Mouse (Mus musculus) cerebellum, adult 9-11 months (tissue): Measurements from ENCODE around the gene Ap2s1.
"Not testable (repeated sequence)": the region's sequence is repeated elsewhere in the genome, so short reads cannot be mapped to it uniquely, and the experiment has no call there.

Experiments used
- DNase-seq: peaks from one replicate; pipeline ENCODE4 v3.0.0; 2022

Gene Ap2s1

DNA sequence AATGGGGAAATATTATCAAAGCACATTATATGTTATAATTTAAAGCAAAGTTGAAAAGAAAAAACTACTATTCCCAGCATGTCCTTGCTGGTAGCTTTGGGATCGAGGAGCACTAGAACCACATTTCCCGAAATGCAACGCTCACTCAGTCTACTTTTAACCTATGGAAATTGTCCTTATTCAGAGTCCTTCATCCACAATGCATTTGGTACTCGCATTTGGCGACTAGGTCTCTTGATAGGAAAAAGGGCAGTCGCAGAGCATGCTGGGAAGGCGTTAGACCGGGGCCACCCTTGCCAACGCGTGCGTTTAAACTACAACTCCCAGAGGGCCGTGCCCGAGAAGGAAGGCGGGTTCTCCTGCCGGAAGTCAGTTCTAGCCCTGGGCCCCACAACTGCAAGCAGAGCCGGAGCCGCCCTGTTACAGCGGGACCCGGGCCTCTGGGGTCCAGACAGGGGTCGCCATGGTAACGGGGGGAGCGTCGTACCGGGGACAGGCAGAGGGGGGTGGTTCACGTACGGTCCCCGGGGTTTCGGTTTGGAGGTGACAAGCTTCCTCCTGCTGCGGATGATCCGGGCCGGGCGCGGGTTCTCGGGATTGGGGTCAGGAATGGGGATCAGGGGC is at the start of gene Ap2s1:
Gene Ap2s1, plus strand, starts transcription at position 338 of the 624 bp plus-strand sequence.
- DNase-seq = peak; percentile 99

DNA sequence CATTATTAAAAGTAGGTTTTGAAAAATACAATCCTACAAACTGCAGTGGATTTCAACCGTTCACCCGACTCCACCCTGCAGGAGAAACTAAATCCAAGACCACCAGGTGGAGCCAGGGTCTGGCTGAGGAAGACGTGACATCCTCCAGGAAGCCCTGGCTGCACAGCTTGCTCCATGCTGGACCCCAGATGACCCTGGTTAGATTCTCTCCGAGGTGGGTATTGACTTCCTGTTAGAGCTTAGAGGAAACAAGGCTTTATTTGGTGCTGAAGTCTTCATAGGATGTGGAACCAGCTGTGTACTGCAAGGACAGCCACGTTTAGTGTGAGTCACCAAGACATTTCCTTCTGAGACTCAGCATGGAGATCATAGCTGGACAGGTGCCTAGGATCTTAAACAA is 49.0 kb upstream of the Ap2s1 start:
- no peak for DNase-seq

DNA sequence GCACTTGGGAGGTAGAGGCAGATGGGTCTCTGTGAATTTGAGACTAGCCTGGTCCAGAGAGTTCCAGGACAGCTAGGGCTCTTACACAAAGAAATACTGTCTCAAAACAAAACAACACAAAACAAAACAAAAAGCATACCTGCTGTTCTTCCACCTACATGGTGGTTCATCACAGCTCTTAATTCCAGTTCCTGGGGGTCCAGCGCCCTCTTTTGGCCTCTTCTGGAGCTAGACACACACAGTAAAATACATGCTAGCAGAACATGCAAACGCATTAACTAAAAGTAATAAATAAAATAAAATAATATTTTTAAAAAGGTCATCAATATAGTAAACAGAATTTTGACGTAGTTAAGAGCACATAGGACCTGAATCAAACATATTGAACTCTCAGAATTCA is 43.2 kb upstream of the Ap2s1 start:
- DNase-seq = no peak

DNA sequence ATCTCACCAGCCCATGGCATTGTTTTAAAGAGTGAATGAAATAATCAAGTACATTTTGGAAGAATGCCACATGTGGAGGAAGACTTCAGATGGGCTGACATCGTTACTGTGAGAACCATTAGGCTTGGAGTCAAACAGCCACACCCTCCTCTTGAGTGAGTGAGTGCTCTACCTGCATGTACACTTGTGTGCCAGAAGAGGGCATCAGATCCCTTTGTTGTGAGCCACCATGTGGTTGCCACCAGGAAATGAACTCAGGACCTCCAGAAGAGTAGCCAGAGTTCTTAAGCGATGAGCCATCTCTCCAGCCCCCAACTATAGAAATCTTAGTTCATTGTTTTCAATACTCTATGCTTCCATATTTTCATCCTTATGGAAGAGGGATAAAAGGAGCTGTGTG is 39.2 kb upstream of the Ap2s1 start:
- no peak for DNase-seq

DNA sequence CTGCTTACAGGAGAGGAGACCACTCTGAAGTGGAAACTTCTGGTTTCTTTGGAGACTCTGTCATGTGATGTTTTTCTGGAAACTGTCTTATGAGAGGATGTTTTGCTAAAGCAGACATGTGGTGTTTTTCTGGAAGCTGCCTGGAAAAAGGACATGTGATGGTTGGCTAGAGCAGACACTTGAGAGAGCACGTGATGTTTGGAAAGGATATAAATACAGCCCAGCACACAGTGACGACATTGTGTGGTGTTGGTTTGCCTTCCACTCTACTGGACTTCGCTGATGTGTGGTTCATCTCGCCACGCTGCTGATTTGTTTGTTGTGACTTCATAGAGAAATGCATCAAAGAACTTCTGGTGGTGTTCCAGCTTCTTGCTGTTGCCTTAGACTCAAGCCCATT is 37.6 kb upstream of the Ap2s1 start:
- DNase-seq = no peak

DNA sequence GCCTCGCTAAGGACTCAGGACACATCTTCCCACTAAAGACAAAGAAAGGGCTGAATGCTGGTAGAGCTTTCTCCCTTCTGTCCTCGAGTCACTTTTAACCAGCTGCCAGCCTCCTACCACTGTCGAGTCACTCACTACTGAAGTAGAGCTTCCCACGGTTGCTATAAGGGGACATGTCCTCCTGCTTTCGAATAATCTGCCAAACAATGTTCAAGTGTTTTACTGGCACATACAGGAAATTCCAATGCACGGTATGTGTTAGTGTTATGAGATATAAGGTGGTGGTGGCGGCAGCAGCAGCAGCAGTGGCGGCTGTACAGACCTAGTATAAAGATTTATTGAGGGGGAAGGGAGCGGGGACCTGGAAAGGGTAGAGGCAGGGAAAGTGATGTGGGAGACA is 31.8 kb upstream of the Ap2s1 start:
- no peak for DNase-seq

DNA sequence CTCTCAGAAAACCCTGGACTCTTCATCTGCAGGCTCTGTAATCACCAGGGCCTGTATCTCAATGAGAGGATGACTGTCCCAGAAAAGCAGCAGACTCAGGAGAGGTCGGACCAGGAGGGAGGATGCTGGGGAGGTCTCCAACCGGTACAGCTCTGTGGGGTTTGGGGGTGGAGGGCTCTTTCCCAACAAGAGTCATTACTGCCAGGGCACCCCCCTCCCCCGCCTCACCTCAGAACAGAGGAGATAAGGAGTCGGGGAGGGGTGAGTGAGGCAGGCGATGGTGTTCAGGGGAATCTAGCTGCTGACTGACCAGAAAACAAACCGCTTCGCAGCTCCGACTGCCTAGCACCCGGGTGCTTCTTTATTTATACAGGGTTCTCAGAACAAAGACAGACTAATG is 30.0 kb upstream of the Ap2s1 start:
- DNase-seq = no peak

DNA sequence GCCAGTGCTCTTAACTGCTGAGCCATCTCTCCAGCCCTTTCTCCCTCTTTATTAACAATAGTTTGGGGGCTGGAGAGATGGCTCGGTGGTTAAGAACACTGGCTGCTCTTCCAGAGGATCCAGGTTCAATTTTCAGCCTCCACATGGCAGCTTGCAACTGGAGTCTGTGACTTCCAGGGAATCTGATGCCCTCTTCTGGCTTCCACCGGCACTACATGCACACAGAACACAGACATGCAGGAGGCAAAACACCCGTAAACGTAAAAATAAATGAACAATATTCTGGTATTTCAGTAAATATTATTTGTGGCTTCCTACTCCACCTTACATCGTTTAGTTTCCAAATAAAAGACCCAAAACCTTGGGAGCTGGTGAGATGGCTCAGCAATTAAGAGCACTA is 27.6 kb upstream of the Ap2s1 start:
- no peak for DNase-seq

DNA sequence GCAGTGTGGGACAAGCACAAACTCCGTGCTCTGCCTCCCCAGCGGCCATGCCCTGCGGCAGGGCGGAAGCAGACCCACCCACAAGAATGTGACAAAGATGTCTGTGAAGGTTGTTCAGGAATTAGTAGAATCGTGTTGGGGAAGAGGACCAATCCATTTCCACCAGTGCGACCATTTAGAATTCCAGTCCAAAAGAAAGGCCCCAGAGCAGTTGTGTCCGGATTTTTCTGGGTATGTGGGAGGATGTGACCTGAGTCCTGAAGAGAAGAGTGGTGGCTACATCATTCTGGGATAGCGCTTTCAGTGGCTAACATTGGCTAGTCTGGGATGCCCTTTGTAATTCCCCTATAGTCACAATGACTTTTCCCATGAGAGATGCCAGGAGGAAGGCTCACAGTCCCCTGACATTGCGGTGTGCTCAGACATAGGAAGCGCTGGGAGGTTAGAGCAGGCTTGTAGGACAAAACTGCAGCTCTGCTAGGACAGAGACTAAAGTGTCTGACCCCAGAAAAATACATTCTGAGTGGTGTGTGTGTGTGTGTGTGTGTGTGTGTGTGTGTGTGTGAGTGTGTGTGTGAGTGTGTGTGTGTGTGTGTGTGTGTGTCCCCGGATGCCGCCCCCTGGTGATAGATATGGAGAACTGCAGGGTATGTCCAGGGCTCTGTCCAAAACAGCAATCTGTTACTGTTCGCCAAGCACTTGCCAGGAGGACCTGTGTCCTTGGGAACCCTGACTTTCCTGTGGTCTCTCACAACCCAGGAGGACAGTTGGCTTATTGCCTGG is 25.4 kb upstream of the Ap2s1 start:
- no peak for DNase-seq

DNA sequence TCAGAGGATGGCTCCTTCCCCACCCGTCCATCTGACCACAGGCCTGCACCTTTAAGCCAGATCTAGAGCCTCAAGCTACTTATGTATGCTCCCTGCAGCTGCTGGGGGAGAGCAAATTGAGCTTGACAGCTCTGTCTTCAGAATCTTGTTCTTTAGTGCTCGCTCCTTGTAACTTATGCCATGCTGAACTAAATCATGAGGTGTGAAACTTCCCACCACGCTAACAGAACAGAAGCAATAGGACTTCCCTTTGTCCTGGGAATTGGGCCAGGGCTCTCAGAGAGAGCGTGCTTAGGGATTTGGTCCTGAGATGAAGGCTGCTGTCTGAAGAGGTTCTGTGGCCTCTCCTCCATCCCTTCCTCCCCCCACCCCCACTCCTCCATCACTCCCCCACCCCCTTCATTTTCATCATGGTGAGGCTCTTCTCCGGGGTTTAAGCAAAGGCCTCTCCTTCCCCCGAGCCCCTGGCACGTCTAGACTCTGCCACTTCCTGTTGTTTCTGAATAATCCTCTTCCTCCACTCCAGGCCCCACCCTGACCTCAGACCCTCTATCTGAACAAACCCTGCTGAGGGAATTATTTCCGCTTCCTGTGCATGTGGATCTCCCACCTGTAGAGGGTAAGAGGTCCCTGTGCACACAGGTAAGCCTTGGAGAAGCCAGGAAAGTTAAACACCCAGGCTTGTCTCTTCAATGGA is 21.6 kb upstream of the Ap2s1 start:
- not testable (repeated sequence) for DNase-seq

DNA sequence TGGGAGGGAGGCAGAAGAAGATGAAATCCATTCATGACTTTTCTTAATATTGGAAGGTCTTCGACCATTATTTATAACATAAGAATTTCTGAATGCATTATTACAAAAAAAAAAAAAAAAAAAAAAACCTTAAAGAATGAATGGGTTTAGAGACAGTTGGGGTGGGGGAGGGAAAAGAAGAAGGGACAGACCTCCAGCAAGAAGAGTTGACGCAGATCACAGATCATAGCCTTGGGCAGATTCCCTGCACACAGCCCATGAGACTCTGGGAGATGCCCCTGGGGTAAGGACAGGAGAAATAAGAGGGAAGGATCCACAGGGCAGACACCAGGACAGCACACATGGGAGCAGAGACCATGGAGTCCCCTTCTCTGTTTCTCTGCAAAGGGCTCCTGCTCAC is 16.6 kb upstream of the Ap2s1 start, which contains the start of gene Ceacam9:
Gene Ceacam9, plus strand, starts transcription at position 301 of the 400 bp plus-strand sequence.
- DNase-seq = no peak

DNA sequence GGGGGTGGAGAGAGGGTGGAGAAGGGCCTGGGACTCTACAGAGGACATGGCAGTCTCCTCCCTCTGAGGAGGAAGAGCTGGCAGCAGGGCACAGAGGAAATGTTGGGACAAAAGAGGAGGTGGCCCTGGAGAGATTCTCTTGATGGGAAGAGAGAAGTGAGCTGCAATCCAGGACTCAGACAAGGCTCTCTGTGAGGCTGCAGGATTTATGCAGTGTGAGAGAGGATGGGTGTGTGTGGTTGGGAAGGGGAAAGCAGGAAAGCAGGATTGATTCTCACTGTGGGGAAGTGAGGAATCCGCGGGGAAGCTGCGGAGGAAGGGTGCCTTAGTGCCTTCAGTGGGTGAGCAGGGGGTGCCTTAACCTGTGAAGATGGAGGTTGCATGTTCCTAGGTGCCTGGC is 15.7 kb upstream of the Ap2s1 start:
- DNase-seq = not testable (repeated sequence)

DNA sequence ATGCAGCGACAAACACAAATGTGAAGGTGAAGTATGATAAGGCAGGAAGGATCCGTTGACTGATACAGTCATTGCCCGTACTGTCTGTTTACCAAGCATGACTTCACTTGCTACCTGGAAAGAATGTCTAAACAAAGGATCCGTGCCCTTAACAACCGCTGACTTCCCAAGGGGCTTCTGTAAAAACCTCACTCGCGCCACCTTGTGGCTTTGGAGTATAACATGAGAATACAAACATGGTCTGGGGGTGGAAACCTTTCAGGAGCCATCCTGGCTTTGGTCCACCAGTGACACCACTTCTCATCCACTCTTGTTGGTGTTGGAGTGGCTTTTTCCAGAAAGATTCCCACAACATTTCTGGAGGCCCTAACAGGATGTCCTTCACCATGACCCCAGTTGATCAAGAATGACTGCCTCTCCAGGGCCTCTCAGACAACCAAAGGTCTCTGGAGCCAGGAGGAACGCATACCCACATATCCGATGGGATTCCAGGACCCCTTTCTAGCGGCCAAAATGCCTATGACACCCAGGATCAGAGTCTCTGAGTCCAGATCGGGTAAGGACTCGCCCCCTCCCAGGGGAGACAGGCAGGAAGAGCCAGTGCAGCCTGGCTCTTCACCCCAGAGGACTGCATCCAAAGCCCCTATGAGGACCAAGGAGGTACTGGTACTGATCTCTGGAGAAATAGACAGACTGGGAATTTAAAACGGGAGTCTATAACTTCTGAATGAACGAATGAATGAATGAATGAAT is 9.4 kb upstream of the Ap2s1 start:
- DNase-seq = peak; percentile 43

DNA sequence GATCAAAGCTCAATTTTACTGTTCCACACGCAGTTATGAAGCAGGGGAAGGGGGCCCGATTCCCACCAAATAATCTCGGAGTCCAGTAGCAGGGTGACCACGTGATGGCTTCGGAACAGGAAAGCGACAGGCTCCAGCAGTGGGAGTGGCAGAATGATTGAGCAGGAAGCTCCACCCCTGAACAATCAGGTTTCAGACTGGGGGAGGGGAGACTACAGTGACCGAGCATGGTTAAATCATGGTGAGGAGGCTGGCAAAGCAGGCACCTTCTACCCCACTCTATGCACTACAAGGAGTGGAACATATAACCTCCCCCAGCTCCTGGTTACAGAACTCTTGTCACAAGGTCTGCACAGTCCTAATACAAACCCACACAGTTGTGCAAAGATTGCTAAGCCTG is 8.6 kb upstream of the Ap2s1 start:
- not testable (repeated sequence) for DNase-seq

DNA sequence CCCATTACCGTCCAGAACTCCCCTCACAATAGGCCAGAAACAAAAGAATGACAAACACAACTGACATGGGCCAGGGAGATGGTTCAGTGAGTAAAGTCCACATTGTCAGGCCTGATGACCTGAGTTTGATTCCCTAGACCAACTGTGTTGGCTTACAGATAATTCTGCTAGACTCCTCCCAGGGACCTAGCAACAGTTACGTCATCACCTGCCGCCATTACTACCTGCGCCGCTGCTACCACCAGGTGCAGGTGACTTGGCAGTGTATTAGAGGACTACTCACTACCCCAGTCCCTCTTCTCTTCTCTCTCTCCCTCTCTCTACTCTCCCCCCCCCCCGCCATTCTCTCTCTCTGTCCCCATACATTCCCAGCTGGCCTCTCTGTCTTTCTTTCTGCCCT is 7.4 kb upstream of the Ap2s1 start:
- DNase-seq = no peak

DNA sequence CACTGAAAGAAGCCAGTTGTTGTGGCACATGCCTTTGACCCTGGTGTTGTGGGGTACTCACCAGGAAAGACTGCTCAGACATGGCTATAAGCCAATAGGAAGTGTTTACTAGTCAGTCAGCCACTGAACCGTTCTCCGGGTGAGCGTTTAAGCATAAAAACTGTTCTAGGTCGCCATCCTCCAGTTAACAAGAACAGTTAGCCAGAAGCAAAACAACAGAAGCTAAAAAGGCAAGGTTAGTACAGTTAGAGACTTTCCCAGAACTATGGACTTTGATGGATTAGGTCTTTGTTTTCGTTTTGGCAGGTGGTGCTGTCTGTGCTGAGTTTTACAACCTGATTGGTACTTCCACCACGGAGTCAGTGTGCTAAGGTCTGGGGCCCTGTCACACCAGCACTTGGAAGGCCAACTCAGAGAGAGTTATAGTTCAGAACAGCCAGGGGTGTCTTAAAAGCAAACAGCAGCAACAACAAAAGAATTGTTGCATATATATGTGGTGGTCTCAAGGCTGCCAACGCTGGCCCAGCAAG is 6.3 kb upstream of the Ap2s1 start:
- DNase-seq = no peak

DNA sequence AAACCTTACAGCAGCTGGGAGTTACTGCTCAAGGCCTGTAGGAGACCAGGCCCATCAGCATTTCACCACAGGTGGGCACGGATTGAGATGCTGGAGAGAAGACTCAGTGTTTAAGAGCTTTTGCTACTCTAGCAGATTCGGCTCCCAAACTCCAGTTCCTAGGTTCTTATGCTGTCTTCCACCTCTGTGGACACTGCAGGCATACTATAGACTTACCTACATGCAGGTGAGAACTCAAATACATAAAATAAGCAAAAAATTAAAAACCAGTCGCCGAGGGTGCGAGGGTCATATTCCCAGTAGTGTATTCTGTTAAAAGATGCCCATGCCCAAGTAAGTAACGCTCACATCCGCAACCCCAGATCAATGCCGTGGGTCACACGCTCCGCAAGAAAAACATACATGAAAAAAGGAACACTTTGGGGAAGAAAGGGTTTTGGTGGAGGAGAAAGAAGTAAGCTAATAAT is 571 bp upstream of the Ap2s1 start:
- DNase-seq = peak; percentile 60

DNA sequence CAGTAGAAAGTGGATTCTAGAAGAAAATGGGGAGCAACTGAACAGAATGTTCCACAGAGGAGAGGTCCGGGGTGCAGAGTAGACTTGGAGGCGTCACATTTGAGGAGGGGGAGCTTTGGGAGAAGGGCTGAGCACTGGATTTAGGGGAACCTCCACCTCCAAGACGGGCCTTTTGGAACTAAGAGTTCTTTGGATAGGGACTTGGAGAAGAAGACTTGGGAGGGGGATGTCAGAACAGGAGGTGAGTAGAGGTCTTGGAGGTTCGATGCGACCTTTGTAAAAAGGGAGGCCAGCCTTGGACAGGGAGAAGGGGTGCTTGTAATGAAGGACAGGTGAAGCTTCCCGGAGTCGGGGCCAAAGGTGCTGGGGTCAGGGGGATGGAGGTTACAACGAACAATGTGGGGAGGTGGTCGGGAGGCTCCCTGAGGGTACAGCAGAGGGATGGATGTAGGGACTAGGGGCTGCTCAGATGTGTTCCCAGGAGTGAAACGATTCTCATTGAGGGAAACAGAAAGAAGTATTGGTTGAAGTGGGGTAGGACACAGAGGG is 920 bp downstream of the Ap2s1 start:
- DNase-seq = peak; percentile 56

DNA sequence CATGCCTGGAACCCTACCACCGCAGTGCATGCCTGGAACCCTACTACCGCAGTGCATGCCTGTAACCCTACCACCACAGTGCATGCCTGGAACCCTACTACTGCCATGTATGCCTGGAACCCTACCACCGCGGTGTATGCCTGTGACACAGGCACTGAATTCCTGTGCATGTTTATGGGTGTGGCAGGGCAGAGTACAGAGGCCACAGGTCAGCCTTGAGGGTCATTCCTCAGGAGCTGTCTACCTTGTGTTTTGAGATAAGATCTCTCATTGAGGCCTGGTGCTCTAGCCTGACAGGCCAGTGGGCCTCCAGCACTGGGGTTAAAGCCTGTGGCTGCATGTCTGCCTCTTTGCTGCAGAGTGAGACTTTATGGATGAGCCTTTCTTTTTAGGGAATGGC is 7.2 kb downstream of the Ap2s1 start:
- no peak for DNase-seq

DNA sequence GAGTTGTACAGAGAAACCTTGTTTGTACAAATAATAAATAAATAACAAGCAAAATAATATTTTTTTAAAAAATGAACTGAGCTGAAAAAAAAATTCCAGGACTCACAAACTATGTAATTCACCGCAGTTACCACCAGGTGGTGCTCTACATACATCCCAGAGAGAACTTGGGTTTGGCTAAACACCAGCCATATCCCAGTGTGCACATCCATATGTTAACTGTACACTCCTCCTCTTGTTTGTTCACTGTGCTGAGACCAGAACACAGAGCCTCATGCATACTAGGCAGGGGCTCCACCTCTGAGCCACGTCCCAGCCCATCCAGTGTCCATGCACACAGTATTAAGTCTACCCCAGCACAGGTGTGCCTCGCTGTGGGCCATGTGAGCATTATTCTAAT is 7.9 kb downstream of the Ap2s1 start:
- DNase-seq = peak; percentile 47

DNA sequence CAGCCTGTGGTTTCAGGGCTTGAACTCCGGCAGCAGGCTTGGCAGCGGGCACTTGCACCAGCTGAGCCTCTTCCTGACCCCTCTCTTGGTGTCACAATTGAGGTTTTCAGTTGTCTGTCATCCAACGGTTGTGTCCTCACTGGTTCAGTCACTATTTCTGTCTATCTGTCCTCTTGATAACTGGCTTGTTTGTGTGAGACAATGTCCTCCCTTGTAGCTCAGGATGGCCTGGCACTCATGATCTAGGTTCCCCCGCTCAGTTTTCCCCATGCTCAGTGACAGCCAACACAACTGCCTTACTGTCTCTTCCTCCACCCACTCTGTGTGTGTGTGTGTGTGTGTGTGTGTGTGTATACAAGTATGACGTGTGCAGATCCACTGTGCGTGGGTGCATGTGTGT is 9.4 kb downstream of the Ap2s1 start:
- DNase-seq = no peak

DNA sequence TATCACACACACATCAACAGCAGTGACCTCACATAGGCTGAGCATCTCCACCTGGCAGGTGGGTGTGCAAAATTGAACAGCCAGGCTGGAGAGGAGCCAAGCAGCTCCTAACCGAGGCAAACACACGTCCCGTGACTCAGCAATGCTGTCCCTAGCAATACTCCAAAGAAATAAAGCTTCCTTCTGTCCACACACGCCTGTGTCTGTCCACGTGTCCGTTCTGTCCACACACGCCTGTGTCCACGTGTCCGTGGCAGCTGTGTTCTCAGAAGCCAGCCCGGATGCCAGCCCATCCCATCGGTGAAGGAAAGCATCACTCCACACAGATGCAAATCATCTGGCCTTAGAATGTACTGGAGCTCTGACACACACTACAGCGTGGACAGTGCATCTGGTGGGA is 13.8 kb downstream of the Ap2s1 start:
- DNase-seq = no peak
